Mouse (Mus musculus): ENCODE results near the gene Cped1.

GRCm38 (mm10) chr6:22297028-22297427, 311.3 kb downstream of the Cped1 start:
- TF ChIP-seq TCF12 (IDR thresholded peaks at IDR 0.05; ENCODE audit: low read depth, low read length) (no peak), POLR2A (IDR thresholded peaks at IDR 0.05; ENCODE audit: control insufficient read depth in 1 of 2, insufficient read depth in 1 of 2, low read depth in 1 of 2, low read length in 2 of 2, poor library complexity in 1 of 2) (no peak), RAD21 (IDR thresholded peaks at IDR 0.05; ENCODE audit: low read depth, low read length) (no peak), CTCF (IDR thresholded peaks at IDR 0.05 in 2 of 3, conservative IDR thresholded peaks at IDR 0.05 in 1 of 3; ENCODE audit: control insufficient read depth in 1 of 3, insufficient read depth in 1 of 3, low read depth in 2 of 3, low read length in 3 of 3, poor library complexity in 1 of 3, severe bottlenecking in 1 of 3) (no peak), MYC (IDR thresholded peaks at IDR 0.05; ENCODE audit: low read depth, low read length) (no peak), GATA1 (IDR thresholded peaks at IDR 0.05; ENCODE audit: low read depth, low read length) (no peak), CHD2 (IDR thresholded peaks at IDR 0.05; ENCODE audit: low read length) (no peak), EP300 (IDR thresholded peaks at IDR 0.05; ENCODE audit: low read depth in 1 of 2, low read length in 2 of 2) (no peak), NRF1 (IDR thresholded peaks at IDR 0.05; ENCODE audit: insufficient read depth, low read depth, low read length, poor library complexity, severe bottlenecking) (no peak)
